18 mouse cellular contexts compared by ENCODE assay signal in genomic region chr3:24852936-24853335, GRCm38 (mm10).
DNase-seq lines count a peak whose midpoint lies in the region; TF ChIP-seq lines count a peak whose summit lies in the region.
"Had no signal": no experiment of that assay in that cellular context is flagged by ENCODE, and none has a peak within 500 bp of the region (broad histone marks: within the 10 kb centered on the region; RNA-seq: fewer than 3 reads in every experiment).

No protein-coding gene starts in this region.

- H3K36me3 ChIP-seq in MEL (ENCODE audit: control insufficient read depth in 1 of 2, insufficient read depth in 2 of 2, low read length in 2 of 2) = peaks cover 0 to 10% of the 10 kb centered on the region in 2 experiments; a peak in 2 of 4 replicates
- H3K36me3 ChIP-seq: G1E had no signal

- no peak for TF ChIP-seq CTCF in MEL (IDR thresholded peaks at IDR 0.05 in 2 of 3, conservative IDR thresholded peaks at IDR 0.05 in 1 of 3; ENCODE audit: control insufficient read depth in 1 of 3, insufficient read depth in 1 of 3, low read depth in 2 of 3, low read length in 3 of 3, poor library complexity in 1 of 3, severe bottlenecking in 1 of 3)

- DNase-seq in 416B (ENCODE audit: low read depth) (peak; percentile 43), MEL (ENCODE audit: low read depth, low spot score) (peak; percentile 48)
- DNase-seq in cerebellum, adult 8-10 months = no peak
- DNase-seq in embryo, embryonic 9.5 days (ENCODE audit: extremely low spot score) = no peak
- DNase-seq: adrenal gland, adult 2 months; adrenal gland, adult 8-10 months; adrenal gland, postnatal 10 days; adrenal gland, postnatal 14 days; adrenal gland, postnatal 25 days; adrenal gland, postnatal 36 days; B cell, adult 2 months; cerebellum, adult 11 months; cerebellum, adult 11-12 months; cerebellum, adult 18-20 months; cerebellum, adult 2 months; cerebellum, adult 9-10 months had no signal

- no peak overlapping the region for H3K27ac ChIP-seq in MEL (ENCODE audit: control insufficient read depth, low read depth, low read length)

- H3K4me3 ChIP-seq in MEL (ENCODE audit: control insufficient read depth in 1 of 2, insufficient read depth in 1 of 2, low read depth in 2 of 2, low read length in 2 of 2) = no peak overlapping the region

- H3K9ac ChIP-seq in MEL (ENCODE audit: control insufficient read depth, low read depth, low read length, poor library complexity, severe bottlenecking) = no peak overlapping the region

- peaks cover 0 to 3% of the 10 kb centered on the region in 2 experiments; a peak in 2 of 4 replicates for H3K4me1 ChIP-seq in MEL (ENCODE audit: control insufficient read depth in 1 of 2, insufficient read depth in 2 of 2, low read length in 2 of 2)

- no peak for TF ChIP-seq POLR2A in MEL (IDR thresholded peaks at IDR 0.05; ENCODE audit: control insufficient read depth in 1 of 2, insufficient read depth in 1 of 2, low read depth in 1 of 2, low read length in 2 of 2, poor library complexity in 1 of 2)

- no peaks in the 10 kb centered on the region for H3K79me2 ChIP-seq in MEL (ENCODE audit: control insufficient read depth, insufficient read depth, low read length, poor library complexity)

- no peaks in the 10 kb centered on the region for H3K9me3 ChIP-seq in MEL (replicated peaks; ENCODE audit: insufficient read depth, low read length)
- H3K9me3 ChIP-seq: G1E had no signal

- H3K27me3 ChIP-seq in MEL (ENCODE audit: control insufficient read depth in 1 of 2, insufficient read depth in 2 of 2, low read length in 2 of 2) = no peaks in the 10 kb centered on the region
- H3K27me3 ChIP-seq: CH12.LX had no signal

- peak; percentile 47 to 73 for TF ChIP-seq EP300 in MEL (IDR thresholded peaks at IDR 0.05; ENCODE audit: low read depth in 1 of 2, low read length in 2 of 2)

- TF ChIP-seq RAD21 in MEL (IDR thresholded peaks at IDR 0.05; ENCODE audit: low read depth, low read length) = no peak

TF ChIP-seq in MEL, 35 proteins besides CTCF, POLR2A, EP300 and RAD21:
- TF ChIP-seq TCF12 (IDR thresholded peaks at IDR 0.05; ENCODE audit: low read depth, low read length) = peak; percentile 43; the same call in 1 of the 2 replicates
- TF ChIP-seq NELFE (IDR thresholded peaks at IDR 0.05; ENCODE audit: low read depth, low read length) = no peak
- TF ChIP-seq GATA1 (IDR thresholded peaks at IDR 0.05; ENCODE audit: low read depth, low read length) = peak; percentile 72
- TF ChIP-seq ZC3H11A (IDR thresholded peaks at IDR 0.05; ENCODE audit: low read depth, low read length) = no peak
- 0 out of 2 replicates have a peak, but pooled peaks have one; percentile 9 for TF ChIP-seq ETS1 (IDR thresholded peaks at IDR 0.05; ENCODE audit: low read depth, low read length)
- no peak for TF ChIP-seq KAT2A (conservative IDR thresholded peaks at IDR 0.05; ENCODE audit: low read depth, low read length)
- TF ChIP-seq MYC (IDR thresholded peaks at IDR 0.05; ENCODE audit: low read depth, low read length) = no peak
- TF ChIP-seq POLR2AphosphoS2 (IDR thresholded peaks at IDR 0.05; ENCODE audit: low read length) = no peak
- no peak for TF ChIP-seq SIN3A (IDR thresholded peaks at IDR 0.05; ENCODE audit: low read length)

Comparison
In these comparisons a context has a peak if more than half of its experiments do, and no peak if none do; other contexts are left out.
1. DNase-seq: peak in 416B (single experiment) and MEL (single experiment); none in cerebellum, adult 8-10 months (single experiment) and embryo, embryonic 9.5 days (single experiment).